Mouse (Mus musculus) heart, adult 2 months (tissue): ENCODE measurements around the gene Pipox. TPM values are rescaled to one million over a fixed set of nuclear protein-coding genes. Genes with fewer than 3 reads are reported as not detected.

Experiments
- DNase-seq, 2 experiments: peaks; one replicate each; pipeline ENCODE4 v3.0.0; 2021
- H3K27ac ChIP-seq: fragments of 200-600 bp; 2 replicates; pipeline ENCODE4 v1.8.1; 2022
- H3K27me3 ChIP-seq: fragments of 200-500 bp; 2 replicates; pipeline ENCODE4 v1.6.1; 2012; ENCODE audit warnings: mild to moderate bottlenecking, low read length, inconsistent platforms, mixed read lengths; ENCODE audit not compliant: control insufficient read depth, insufficient read depth
- H3K36me3 ChIP-seq: fragments of 200-500 bp; 2 replicates; pipeline ENCODE4 v1.6.1; 2012; ENCODE audit warnings: low read length, inconsistent platforms; ENCODE audit not compliant: control insufficient read depth, insufficient read depth
- H3K4me1 ChIP-seq: fragments of 200-500 bp; 2 replicates; pipeline ENCODE4 v1.6.1; 2011; ENCODE audit warnings: low read length; ENCODE audit not compliant: control insufficient read depth, insufficient read depth
- H3K4me3 ChIP-seq: fragments of 200-600 bp; 2 replicates; pipeline ENCODE4 v1.8.1; 2022
- H3K79me2 ChIP-seq: fragments of 200-500 bp; replicated peaks from 2 replicates; pipeline ENCODE4 v1.6.1; 2012; ENCODE audit warnings: mild to moderate bottlenecking, inconsistent platforms, low read length, moderate library complexity, mixed read lengths; ENCODE audit not compliant: control insufficient read depth, insufficient read depth
- H3K9ac ChIP-seq: fragments of 200-500 bp; 2 replicates; pipeline ENCODE4 v1.6.1; 2012; ENCODE audit warnings: low read depth, mild to moderate bottlenecking, control low read depth, inconsistent platforms, low read length, mixed read lengths
- CTCF ChIP-seq: fragments of 200-600 bp; IDR thresholded peaks from 2 replicates; pipeline ENCODE4 v1.8.1; 2022; ENCODE audit warnings: antibody characterized with exemption, mild to moderate bottlenecking, moderate library complexity
- EP300 ChIP-seq: fragments of 200-500 bp; IDR thresholded peaks from 2 replicates; pipeline ENCODE4 v1.6.1; 2011; ENCODE audit warnings: low read depth, low read length, control low read depth; ENCODE audit not compliant: insufficient read depth
- POLR2A ChIP-seq: fragments of 200-500 bp; IDR thresholded peaks from 2 replicates; pipeline ENCODE4 v1.6.1; 2011; ENCODE audit warnings: mild to moderate bottlenecking, low read depth, low read length, control low read depth; ENCODE audit not compliant: insufficient read depth
- WGBS: fragments of 180-500 bp; shearing (Covaris S2); methylation state at CpG from one replicate; pipeline ENCODE4 v1.1.7; 2018; 5-methylcytosine and 5-hydroxymethylcytosine counted together
- intact Hi-C: fragments of 180-260 bp; cut with DNase I; formaldehyde crosslinking; loops from one replicate; pipeline ENCODE4 v1.15.1; 2025
- polyA plus RNA-seq: library from polyadenylated mRNA; depleted of rRNA; stranded (reverse); fragments of >200 nt; gene quantifications from 2 replicates; pipeline ENCODE4 v1.2.3, GENCODE M21; 2012
- total RNA-seq, 2 experiments: library from RNA; stranded (reverse); gene quantifications; 2 replicates each; pipeline ENCODE4 v1.2.3; 2021

Pipox gene
- total and polyA plus RNA-seq, 3 experiments = 0.47 to 0.77 (median 0.52) TPM

DNA sequence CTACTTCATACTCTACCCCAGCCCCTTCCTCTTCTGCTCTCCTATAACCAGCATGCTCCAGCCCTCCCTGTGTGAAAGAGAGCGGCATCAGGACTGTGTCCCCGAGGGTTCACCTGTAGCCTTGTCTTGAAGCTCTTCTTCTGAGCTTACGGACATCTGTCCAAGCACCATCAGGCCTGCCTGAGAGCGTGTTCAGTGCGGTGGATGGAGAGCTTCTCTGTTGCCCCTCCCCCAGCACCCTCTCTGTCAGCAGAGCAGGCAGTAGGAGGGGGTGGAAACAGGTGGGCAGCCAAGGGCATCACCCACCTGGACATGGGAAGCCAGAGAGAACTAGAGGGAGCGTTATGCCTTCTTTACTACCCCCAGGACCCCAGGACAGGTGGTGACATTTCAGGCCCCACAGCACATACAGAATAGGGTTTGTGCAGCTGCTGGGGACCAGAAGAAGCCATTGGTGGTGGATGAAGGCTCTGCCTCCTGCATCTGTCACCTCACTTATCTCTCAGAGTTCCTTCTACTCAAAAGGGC is 42.3 kb downstream of the Pipox start:
- WGBS = 86% methylated on average over 6 of the region's 6 CpGs
- Histone ChIP-seq H3K27ac (no peak overlapping the region), H3K27me3 (no peaks in the 10 kb centered on the region), H3K4me1 (no peaks in the 10 kb centered on the region), H3K79me2 (no peaks in the 10 kb centered on the region), H3K4me3 (no peak overlapping the region), H3K9ac (no peak overlapping the region), H3K36me3 (no peaks in the 10 kb centered on the region)
- DNase-seq = no peak
- intact Hi-C loops = no loop called here
- TF ChIP-seq POLR2A (no peak), EP300 (no peak)

DNA sequence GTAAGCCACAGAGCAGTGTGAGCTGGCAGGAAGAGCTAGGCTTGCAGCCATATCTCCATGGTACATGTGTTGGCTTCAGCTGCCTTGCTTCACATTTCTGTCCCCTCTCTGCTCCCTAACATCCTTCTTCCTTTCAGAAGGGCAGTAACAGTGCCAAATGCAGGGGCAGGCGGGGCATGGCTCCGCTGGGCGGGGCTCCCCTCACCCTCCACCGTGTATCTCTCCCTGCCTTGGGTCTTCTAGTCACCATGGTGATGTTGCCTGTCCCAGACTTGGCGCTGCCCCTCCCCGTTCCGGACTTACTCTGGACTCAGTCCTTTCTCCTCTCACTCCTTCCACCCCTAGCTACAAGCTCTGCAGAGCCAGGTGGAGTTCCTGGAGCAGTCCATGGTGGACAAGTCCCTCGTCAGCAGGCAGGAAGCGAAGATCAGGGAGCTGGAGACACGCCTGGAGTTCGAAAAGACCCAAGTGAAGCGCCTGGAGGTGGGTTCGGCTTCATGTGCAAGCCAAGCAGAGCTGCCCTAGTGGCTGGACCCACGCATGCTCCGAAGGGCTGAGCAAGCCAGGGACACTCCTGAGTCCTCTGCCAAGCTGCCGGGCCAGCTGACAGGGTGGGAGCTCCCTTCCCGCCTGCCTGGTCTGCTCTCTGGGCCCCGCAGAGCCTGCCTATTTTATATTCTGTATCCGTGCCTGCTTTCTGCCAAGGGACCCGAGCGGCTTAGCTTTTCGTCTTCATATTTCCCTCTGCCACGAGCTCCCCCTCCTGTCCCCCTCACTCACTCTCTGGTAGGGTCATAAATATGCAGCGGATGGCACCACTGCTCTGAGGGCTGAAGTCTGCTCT is 43.3 kb downstream of the Pipox start:
- WGBS = 55% methylated on average over 24 of the region's 24 CpGs
- no peak overlapping the region for H3K4me3 ChIP-seq
- H3K27me3 ChIP-seq = no peaks in the 10 kb centered on the region
- DNase-seq = peak in 1 of 2 experiments; percentile 58
- intact Hi-C loops = no loop called here
- H3K27ac ChIP-seq = no peak overlapping the region; the same call in 1 of the 2 replicates
- no peaks in the 10 kb centered on the region for H3K79me2 ChIP-seq
- TF ChIP-seq POLR2A (no peak), CTCF (peak; percentile 10; the same call in 1 of the 2 replicates), EP300 (no peak)
- no peaks in the 10 kb centered on the region for H3K36me3 ChIP-seq
- no peaks in the 10 kb centered on the region for H3K4me1 ChIP-seq
- no peak overlapping the region for H3K9ac ChIP-seq

DNA sequence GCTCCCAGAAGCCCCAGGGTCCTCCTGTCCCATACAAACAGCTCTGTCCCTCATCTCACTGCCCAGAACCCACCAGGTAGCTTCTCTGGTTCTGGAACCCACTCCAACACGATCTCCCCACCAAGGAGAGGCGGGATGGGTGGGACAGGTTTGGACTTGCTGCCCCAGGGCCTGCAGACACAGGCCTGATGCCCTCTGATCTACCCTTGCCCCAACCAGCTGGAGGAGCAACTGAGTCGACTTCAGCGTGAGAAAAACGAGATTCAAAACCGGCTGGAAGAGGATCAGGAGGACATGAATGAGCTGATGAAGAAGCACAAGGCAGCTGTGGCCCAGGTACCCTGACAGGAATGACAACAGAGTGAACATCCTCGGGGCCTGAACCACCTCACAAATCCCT is 44.7 kb downstream of the Pipox start:
- H3K9ac ChIP-seq = no peak overlapping the region
- H3K27ac ChIP-seq = no peak overlapping the region
- DNase-seq = no peak
- no peak for TF ChIP-seq EP300
- no peak for TF ChIP-seq POLR2A
- TF ChIP-seq CTCF = no peak
- H3K4me1 ChIP-seq = no peaks in the 10 kb centered on the region
- no peaks in the 10 kb centered on the region for H3K27me3 ChIP-seq
- no peak overlapping the region for H3K4me3 ChIP-seq
- H3K79me2 ChIP-seq = no peaks in the 10 kb centered on the region
- H3K36me3 ChIP-seq = no peaks in the 10 kb centered on the region
- WGBS = 76% methylated on average over 7 of the region's 7 CpGs
- intact Hi-C loops = no loop called here

DNA sequence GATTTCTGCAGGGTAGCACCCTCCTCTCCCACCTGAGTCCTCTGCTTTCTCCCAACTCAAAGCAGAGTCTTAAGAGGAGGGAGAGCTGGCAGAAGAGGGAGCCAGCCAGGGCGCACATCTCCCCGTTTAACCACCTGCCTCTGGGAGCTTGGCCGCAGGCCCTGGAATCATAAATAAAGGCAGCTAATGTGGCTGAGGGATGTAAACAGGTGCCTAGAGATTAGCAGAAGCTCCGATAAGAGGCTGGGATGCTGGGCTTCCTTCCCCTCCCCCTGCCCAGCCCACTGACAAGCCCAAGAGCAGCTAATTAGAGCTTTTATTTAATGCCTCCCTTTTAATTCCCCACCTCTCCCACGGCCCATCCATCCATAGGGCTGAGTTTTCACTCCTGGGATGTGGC is 45.8 kb downstream of the Pipox start:
- 61% methylated on average over 5 of the region's 5 CpGs for WGBS
- Histone ChIP-seq H3K36me3 (no peaks in the 10 kb centered on the region), H3K79me2 (no peaks in the 10 kb centered on the region), H3K4me1 (no peaks in the 10 kb centered on the region), H3K27ac (no peak overlapping the region), H3K27me3 (no peaks in the 10 kb centered on the region), H3K9ac (no peak overlapping the region), H3K4me3 (no peak overlapping the region)
- no peak for DNase-seq
- TF ChIP-seq POLR2A (no peak), EP300 (no peak), CTCF (no peak)
- intact Hi-C loops = no loop called here

DNA sequence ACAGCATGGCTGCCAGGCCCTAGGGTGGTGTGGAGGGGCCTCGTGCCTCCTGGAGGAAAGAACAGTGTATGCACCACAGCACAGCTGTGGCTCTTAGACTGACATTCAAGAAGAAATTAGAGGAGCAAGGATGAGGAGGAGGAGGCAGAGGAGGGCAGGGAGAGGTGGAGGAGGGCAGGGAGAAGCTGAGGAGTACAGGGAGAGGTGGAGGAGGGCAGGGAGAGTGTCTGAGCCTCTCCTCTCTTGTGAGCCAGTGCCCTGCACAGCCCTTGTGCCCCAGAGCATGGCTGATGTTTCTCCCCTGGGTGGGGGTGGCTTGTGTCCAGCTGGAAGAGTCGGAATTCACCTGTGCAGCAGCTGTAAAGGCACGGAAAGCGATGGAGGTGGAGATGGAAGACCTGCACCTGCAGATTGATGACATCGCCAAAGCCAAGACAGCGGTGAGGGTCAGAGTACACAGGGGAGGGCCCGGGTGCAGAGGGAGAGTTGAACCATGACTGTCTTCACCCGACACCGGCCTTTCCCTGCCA is 46.2 kb downstream of the Pipox start:
- Histone ChIP-seq H3K27ac (no peak overlapping the region), H3K4me1 (no peaks in the 10 kb centered on the region), H3K9ac (no peak overlapping the region), H3K4me3 (no peak overlapping the region), H3K36me3 (no peaks in the 10 kb centered on the region), H3K79me2 (no peaks in the 10 kb centered on the region), H3K27me3 (no peaks in the 10 kb centered on the region)
- intact Hi-C loops = no loop called here
- no peak for TF ChIP-seq POLR2A
- no peak for TF ChIP-seq EP300
- TF ChIP-seq CTCF = no peak
- DNase-seq = no peak
- 71% methylated on average over 9 of the region's 9 CpGs for WGBS

DNA sequence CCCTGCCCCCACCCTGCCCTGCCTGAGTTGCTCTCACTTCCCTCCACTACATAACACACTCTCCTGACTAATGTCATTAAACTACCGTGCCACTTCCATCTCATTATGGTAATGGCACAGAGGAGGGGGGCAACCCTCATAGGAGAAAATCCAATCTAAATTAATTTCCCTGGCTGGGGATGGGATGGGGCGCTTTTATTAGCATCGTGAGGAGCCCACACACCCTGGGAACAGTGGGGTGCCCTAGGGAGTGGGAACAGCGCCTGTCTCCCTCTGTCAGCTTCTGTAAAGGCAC is 50.0 kb downstream of the Pipox start:
- no peaks in the 10 kb centered on the region for H3K27me3 ChIP-seq
- intact Hi-C loops = no loop called here

More for the DNA sequence above, 50.0 kb downstream of the Pipox start:
- H3K4me1 ChIP-seq = no peaks in the 10 kb centered on the region
- WGBS = 70% methylated on average over 4 of the region's 4 CpGs
- H3K4me3 ChIP-seq = no peak overlapping the region
- H3K9ac ChIP-seq = no peak overlapping the region
- no peaks in the 10 kb centered on the region for H3K79me2 ChIP-seq
- no peaks in the 10 kb centered on the region for H3K36me3 ChIP-seq
- no peak for DNase-seq
- no peak for TF ChIP-seq CTCF
- no peak for TF ChIP-seq POLR2A
- no peak overlapping the region for H3K27ac ChIP-seq
